8 mouse cellular contexts compared by ENCODE assay signal in the genomic region with DNA sequence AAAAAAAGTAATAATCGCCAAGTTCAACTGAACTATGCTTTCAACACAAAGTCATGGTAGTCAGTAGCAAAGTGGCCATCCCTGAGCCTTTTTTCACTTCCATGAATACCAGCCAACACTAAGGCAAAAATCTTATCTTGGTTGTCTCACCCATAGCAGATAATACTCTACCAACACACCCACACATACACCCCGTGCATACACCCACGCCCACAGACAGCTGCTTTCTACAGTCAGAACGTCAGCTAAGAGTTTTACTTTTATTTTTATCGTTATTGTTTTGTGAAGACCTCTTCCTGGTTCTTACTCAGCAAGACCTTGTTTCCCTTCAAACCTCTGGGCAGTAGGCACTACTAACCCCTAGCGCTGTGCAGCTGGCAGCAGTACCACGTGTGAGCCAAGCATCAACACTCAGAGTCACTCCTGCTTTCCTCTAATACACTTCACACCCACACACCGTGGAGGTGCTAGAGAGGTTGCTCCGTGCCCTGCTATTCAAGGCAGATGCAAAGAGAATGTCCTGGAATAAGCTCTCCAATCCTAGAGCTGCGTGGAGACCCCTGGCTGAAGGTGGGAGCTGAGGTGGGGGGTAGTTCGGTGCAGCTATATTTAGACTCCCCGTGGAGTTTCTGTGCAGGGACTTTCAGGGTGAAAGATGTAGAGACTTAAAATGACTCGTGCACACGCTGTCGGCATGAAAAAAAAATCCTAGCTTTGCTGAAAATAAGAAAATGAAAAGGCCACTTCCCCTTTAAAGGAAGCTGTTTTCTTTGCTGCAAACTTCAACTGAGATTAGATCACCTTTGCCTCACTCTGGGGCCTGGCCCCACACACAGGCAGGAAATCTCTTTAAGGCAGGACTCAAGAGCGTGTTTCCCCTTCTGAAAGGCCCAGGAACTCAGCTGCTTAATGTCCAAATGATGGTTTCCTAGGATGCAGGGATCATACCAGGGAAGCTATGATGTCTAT. TPM values are rescaled to one million over a fixed set of nuclear protein-coding genes. Genes with fewer than 3 reads are reported as not detected.
DNase-seq lines count a peak whose midpoint lies in the region; ATAC-seq lines count a peak whose summit lies in the region.

No protein-coding gene starts in this region.

- no peak for DNase-seq in liver, embryonic 11.5 days (ENCODE audit: low spot score)
- no peak for DNase-seq in liver
- no peak for DNase-seq in embryonic facial prominence, embryonic 14.5 days (ENCODE audit: low spot score)
- no peak for DNase-seq in cerebellum, adult 9-10 months
- DNase-seq in cerebellum, adult 9-11 months, result no peak
- DNase-seq in cerebellum, postnatal 25 days, result no peak

- H3K9me3 ChIP-seq in liver, embryonic 11.5 days (ENCODE audit: control insufficient read depth, low read length), result no peaks in the 10 kb centered on the region
- H3K9me3 ChIP-seq in embryonic facial prominence, embryonic 14.5 days (ENCODE audit: control insufficient read depth, low read length), result no peaks in the 10 kb centered on the region
- H3K9me3 ChIP-seq in liver, embryonic 12.5 days (replicated peaks), result no peaks in the 10 kb centered on the region
- no peaks in the 10 kb centered on the region for H3K9me3 ChIP-seq in stomach, embryonic 16.5 days (replicated peaks; ENCODE audit: control insufficient read depth, low read length)

- peaks cover 14% of the 10 kb centered on the region for H3K4me1 ChIP-seq in liver, embryonic 11.5 days (replicated peaks; ENCODE audit: control insufficient read depth, insufficient read depth, low read length)
- H3K4me1 ChIP-seq in embryonic facial prominence, embryonic 14.5 days (ENCODE audit: control insufficient read depth, insufficient read depth, low read length), result 0 out of 2 replicates have a peak, but pooled peaks cover 4% of the 10 kb centered on the region
- H3K4me1 ChIP-seq in liver, embryonic 12.5 days, result peaks cover 32% of the 10 kb centered on the region
- H3K4me1 ChIP-seq in stomach, embryonic 16.5 days (ENCODE audit: control insufficient read depth, insufficient read depth, low read length), result peaks cover 6% of the 10 kb centered on the region; the same call in 1 of the 2 replicates

- H3K27me3 ChIP-seq in liver, embryonic 11.5 days (replicated peaks; ENCODE audit: control insufficient read depth, insufficient read depth, low read length), result peaks cover 10% of the 10 kb centered on the region
- peaks cover 4% of the 10 kb centered on the region; the same call in 1 of the 2 replicates for H3K27me3 ChIP-seq in embryonic facial prominence, embryonic 14.5 days (replicated peaks; ENCODE audit: control insufficient read depth, insufficient read depth, low read length)
- peaks cover 32% of the 10 kb centered on the region for H3K27me3 ChIP-seq in liver, embryonic 12.5 days (replicated peaks)
- H3K27me3 ChIP-seq in stomach, embryonic 16.5 days (ENCODE audit: control insufficient read depth, insufficient read depth, low read length), result no peaks in the 10 kb centered on the region

- H3K4me2 ChIP-seq in liver, embryonic 11.5 days, result peak overlapping the region; percentile 89
- peak overlapping the region; percentile 95; the same call in 1 of the 2 replicates for H3K4me2 ChIP-seq in embryonic facial prominence, embryonic 14.5 days (ENCODE audit: low read depth, low read length)
- peak overlapping the region; percentile 96 for H3K4me2 ChIP-seq in liver, embryonic 12.5 days
- peak overlapping the region; percentile 98; the same call in 1 of the 2 replicates for H3K4me2 ChIP-seq in stomach, embryonic 16.5 days (ENCODE audit: low read depth, low read length)

- no peak overlapping the region for H3K9ac ChIP-seq in liver, embryonic 11.5 days (ENCODE audit: low read depth, low read length)
- no peak overlapping the region for H3K9ac ChIP-seq in embryonic facial prominence, embryonic 14.5 days (ENCODE audit: low read depth, low read length)
- H3K9ac ChIP-seq in liver, embryonic 12.5 days, result no peak overlapping the region
- H3K9ac ChIP-seq in stomach, embryonic 16.5 days (ENCODE audit: low read length), result no peak overlapping the region

- H3K27ac ChIP-seq in liver, embryonic 11.5 days (ENCODE audit: low read depth, low read length), result no peak overlapping the region
- no peak overlapping the region for H3K27ac ChIP-seq in embryonic facial prominence, embryonic 14.5 days (replicated peaks; ENCODE audit: low read depth, low read length)
- H3K27ac ChIP-seq in liver, embryonic 12.5 days, result no peak overlapping the region
- no peak overlapping the region for H3K27ac ChIP-seq in stomach, embryonic 16.5 days (ENCODE audit: low read length)

- H3K36me3 ChIP-seq in liver, embryonic 11.5 days (ENCODE audit: control insufficient read depth, insufficient read depth, low read length), result no peaks in the 10 kb centered on the region
- no peaks in the 10 kb centered on the region for H3K36me3 ChIP-seq in embryonic facial prominence, embryonic 14.5 days (ENCODE audit: control insufficient read depth, insufficient read depth, low read length)
- H3K36me3 ChIP-seq in liver, embryonic 12.5 days, result no peaks in the 10 kb centered on the region
- no peaks in the 10 kb centered on the region for H3K36me3 ChIP-seq in stomach, embryonic 16.5 days (ENCODE audit: control insufficient read depth, insufficient read depth, low read length)

- no peak overlapping the region; the same call in 1 of the 2 replicates for H3K4me3 ChIP-seq in liver, embryonic 11.5 days (ENCODE audit: low read depth, low read length)
- no peak overlapping the region for H3K4me3 ChIP-seq in embryonic facial prominence, embryonic 14.5 days (ENCODE audit: low read depth, low read length)
- no peak overlapping the region for H3K4me3 ChIP-seq in liver, embryonic 12.5 days
- no peak overlapping the region for H3K4me3 ChIP-seq in stomach, embryonic 16.5 days (replicated peaks; ENCODE audit: low read length)

- no peak for ATAC-seq in liver, embryonic 11.5 days (replicated peaks; ENCODE audit: low FRiP score)
- ATAC-seq in embryonic facial prominence, embryonic 14.5 days (ENCODE audit: low read depth), result no peak
- no peak for ATAC-seq in liver, embryonic 12.5 days
- no peak for ATAC-seq in stomach, embryonic 16.5 days (ENCODE audit: insufficient read depth, low FRiP score)

- 32% methylated on average over 16 of the region's 16 CpGs for WGBS in liver, embryonic 11.5 days
- 51% methylated on average over 16 of the region's 16 CpGs for WGBS in embryonic facial prominence, embryonic 14.5 days
- 13% methylated on average over 16 of the region's 16 CpGs for WGBS in liver, embryonic 12.5 days (ENCODE audit: insufficient replicate concordance)
- 45% methylated on average over 16 of the region's 16 CpGs for WGBS in stomach, embryonic 16.5 days

RNA-seq across cellular contexts. Expression of gene Kcnq5, which starts 1.4 kb away (rescaled TPM):
- 2.0 and 2.2 TPM in 2 replicates for polyA plus RNA-seq in liver, embryonic 11.5 days (2014; fragmentation: Nextera tagmentation; extraction: Ambion mirVana)
- polyA plus RNA-seq in embryonic facial prominence, embryonic 14.5 days (2014; fragmentation: Nextera tagmentation; extraction: Ambion mirVana), result 1.4 and 2.2 TPM in 2 replicates
- polyA plus RNA-seq in liver, embryonic 12.5 days (2016; fragmentation: Nextera tagmentation; extraction: Ambion mirVana), result 0.97 and 1.0 TPM in 2 replicates
- 1.3 and 1.5 TPM in 2 replicates for polyA plus RNA-seq in stomach, embryonic 16.5 days (2015; fragmentation: Nextera tagmentation; extraction: Ambion mirVana)
